Mouse (Mus musculus): Measurements from ENCODE around the gene Ldb2.

DNA sequence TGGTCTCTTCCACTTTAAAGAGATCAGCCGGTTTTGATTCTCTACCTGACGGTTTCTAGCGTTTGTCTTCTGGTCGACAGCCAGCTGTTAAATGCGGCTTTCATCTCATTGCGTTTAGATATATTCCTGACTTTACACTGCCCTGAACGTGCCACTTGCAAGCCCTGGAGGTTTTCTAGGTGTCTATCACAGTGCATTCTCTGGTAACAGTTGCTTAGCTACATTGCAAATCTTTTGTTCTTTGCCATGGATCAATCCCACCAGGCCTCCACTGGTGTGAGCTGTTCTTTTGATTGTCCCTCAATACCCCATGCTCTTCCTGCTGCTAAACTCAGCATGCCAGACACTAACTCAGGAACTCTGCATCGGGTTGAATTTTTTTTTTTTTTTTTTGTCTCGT, 145.1 kb downstream of the Ldb2 start:
- TF ChIP-seq CTCF (IDR thresholded peaks at IDR 0.05; ENCODE audit: low read depth) (no peak), EP300 (IDR thresholded peaks at IDR 0.05; ENCODE audit: low read depth) (no peak)

All from liver, postnatal 0 days (tissue).